Mouse (Mus musculus): Measurements from ENCODE around the gene Blvra. TPM values are rescaled to one million over a fixed set of nuclear protein-coding genes. Genes with fewer than 3 reads are reported as not detected.
"Not testable (repeated sequence)": the region's sequence is repeated elsewhere in the genome, so short reads cannot be mapped to it uniquely, and the experiment has no call there.

Blvra gene
- 10 to 100 TPM; 27.3 to 28.4 TPM for total RNA-seq (2021)

- intact Hi-C loops (cut with DNase I), result no loop called here
- DNase-seq (ENCODE audit: low spot score in 2 of 2), result peak; percentile 81 to 86
Observed at GRCm38 (mm10) chr2:127070435-127070841, at the start of gene Blvra. Gene Blvra (plus strand): TSS chr2:127070665.

GRCm38 (mm10) chr2:127035006-127035605 is 35.4 kb upstream of the Blvra start:
- intact Hi-C loops (cut with DNase I), result no loop called here
- DNase-seq (ENCODE audit: low spot score in 2 of 2), result peak; percentile 63

DNA sequence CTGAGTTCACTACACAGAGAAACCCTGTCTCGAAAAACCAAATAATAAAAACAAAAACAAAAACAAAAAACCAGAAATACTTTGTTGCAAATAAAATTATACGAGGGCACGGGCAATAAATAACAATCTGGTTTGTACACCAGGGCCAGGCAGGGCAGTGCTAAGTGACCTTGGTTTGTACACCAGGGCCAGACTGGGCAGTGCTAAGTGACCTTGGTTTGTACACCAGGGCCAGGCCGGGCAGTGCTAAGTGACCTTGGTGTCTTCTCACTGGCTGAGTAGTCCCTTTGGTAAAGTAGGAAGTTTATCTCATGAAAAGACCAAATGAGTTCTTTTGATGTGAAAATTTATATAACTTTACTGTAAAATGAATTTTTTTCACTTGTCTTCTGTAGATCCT is 33.2 kb upstream of the Blvra start:
- no peak for DNase-seq (ENCODE audit: low spot score in 2 of 2)
- intact Hi-C loops (cut with DNase I), result no loop called here

GRCm38 (mm10) chr2:127061471-127061870 is 9.0 kb upstream of the Blvra start:
- intact Hi-C loops (cut with DNase I), result no loop called here
- DNase-seq (ENCODE audit: low spot score in 2 of 2), result no peak

DNA sequence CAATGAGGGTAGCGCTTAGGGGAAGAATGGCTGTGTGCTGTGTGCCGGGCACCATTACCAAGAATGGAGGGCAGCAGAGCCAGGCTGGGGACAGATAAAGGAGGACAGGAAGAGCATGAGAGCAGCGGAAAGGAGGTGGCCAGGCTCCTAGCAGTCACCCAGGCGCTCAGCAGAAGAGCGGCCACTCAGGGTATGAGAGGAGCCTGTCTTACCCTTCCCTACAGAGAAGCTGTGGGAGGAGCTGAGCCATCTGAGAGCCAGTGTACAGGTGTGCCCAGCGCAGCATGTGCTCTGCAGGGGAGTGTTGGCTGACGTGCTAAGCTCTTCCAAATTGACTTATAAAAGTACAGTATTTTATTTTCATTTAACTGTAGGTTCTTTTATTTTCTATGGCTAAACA is 1.7 kb upstream of the Blvra start:
- intact Hi-C loops (cut with DNase I), result no loop called here
- DNase-seq (ENCODE audit: low spot score in 2 of 2), result no peak

DNA sequence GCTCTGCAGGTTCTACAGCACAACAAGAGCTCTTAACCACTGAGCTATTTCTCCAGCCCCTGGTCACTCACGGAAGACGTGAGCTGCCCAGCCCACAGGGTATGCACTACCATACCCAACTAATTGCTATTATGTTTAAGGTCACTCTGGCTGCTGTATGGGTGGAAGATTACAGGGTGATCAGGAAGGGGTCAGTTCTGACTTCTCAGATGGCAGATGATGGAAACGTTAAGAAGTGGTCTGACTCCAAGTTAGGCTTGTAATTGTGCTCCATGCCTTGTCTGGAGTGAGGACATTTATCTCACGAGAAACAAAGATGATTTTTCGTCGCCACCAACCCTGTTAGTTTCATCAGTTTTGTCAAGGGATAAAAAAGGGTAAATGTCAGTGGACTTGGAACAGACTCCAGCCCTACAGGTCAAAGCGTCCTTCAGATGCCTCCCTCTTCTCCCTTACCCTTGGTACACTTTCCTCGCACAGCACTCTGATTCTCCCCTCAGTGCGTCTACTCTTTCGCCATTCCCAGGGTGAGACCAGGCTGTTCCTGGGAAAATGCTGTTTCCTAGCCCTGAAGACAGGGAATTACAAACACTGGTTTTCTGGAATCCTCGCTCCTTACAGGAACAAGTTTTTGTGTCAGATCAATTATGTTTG is 557 bp upstream of the Blvra start:
- DNase-seq (ENCODE audit: low spot score in 2 of 2), result no peak
- intact Hi-C loops (cut with DNase I), result no loop called here

GRCm38 (mm10) chr2:127070879-127071278 is 414 bp downstream of the Blvra start:
- intact Hi-C loops (cut with DNase I), result no loop called here

DNA sequence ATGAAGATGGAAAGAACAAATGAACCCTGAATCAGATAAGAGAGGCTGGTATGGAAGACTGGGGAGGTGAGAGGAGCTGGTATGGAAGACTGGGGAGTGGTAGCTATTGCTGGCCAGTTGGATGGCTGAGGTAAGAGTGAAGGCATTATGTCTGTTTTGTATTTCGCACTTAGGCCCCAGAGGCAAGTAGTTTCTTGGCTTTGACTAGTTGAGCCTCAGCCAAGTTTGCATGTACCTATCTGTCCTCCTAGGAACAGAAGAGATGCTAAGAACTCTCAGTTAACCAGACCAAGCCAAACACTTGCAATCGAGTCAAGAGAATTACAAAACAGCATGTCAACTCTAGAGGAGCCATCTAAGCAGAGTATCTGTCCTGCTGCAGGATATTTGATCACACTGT is 3.7 kb downstream of the Blvra start:
- DNase-seq (ENCODE audit: low spot score in 2 of 2), result no peak
- intact Hi-C loops (cut with DNase I), result no loop called here

More at GRCm38 (mm10) chr2:127070879-127071278, 414 bp downstream of the Blvra start:
- DNase-seq (ENCODE audit: low spot score in 2 of 2), result no peak

DNA sequence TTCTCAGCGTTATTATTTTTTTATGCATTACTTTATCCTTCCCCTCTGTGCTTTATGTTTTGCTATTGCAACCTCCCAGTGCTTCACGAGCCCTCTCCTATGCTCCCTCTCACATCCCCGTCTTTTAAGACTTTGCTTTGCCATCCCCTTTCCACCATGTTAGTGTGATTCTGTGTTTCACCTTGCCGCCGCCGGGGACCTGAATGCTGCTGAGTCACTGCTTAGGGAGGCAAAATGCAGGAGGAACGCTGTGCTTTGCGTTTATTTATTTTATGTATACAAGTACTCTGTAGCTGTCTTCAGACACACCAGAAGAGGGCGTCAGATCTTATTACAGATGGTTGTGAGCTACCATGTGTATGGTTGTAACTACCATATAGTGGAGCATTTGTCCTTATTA is 7.1 kb downstream of the Blvra start:
- DNase-seq (ENCODE audit: low spot score in 2 of 2), result no peak
- intact Hi-C loops (cut with DNase I), result no loop called here

DNA sequence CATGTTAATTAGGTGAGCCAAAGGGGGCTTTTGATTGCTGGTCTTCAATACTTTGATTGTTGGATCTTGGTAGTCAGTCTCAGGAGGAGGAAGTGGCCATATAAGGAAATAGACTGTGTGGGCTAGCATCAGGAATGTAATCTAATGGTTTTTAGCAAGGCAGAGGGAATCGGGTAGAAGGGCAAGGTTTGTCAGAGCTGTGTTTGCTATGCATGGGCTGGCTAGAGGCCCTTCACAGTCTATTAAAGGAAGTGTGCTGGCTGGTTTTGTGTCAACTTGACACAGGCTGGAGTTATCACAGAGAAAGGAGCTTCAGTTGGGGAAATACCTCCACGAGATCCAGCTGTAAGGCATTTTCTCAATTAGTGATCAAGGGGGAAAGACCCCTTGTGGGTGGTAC is 8.6 kb downstream of the Blvra start:
- intact Hi-C loops (cut with DNase I); DNase-seq (ENCODE audit: low spot score in 2 of 2): not testable (repeated sequence)

- no peak for DNase-seq (ENCODE audit: low spot score in 2 of 2)
- intact Hi-C loops (cut with DNase I), result no loop called here
Observed at GRCm38 (mm10) chr2:127079881-127080590, 9.6 kb downstream of the Blvra start.

DNA sequence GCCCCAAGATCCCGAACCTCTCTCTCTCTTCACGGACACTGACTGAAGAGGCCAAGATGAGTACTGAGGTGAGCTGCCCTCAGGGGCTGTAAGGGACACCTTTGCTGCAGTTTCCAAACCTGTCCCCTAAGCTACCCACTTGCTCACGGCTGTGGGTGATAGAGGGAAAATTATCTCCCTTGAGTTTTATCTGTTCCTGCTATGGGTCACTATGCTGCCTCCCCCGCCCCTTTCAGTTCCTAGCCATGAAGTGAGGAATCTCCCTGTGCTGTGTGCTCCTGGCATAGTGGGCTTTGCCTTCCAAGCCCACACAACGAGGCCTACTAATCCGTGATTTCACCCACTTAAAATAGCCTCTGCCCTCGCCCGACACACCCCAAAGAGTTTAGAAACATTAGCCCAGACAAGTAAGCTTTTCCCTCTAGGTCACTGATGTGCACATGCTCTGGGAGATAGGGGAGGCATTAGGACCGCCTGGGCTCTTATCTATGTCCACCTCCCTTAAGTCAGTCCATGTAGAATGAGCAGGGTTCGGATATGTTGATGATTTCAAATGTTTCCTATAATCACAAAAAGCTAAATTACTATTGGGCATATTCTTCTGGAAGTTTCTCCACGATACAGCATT is 10.2 kb downstream of the Blvra start:
- intact Hi-C loops (cut with DNase I), result no loop called here

DNA sequence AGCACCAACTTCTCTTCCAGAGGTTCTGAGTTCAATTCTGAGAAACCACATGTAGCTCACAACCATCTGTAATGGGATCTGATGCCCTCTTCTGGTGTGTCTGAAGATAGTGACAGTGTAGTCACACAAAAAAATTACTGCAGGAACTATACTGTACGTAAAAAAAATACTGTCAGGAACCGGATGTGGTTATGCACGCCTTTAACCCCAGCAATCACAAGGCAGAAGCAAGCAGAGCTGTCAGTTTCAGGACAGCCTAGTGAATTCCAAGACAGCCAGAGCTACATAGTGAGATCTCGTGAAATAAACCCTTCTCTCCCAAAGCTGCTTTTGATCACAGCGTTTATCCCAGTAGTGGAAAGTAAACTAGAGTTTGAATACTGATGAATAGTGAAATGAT is 15.8 kb downstream of the Blvra start:
- intact Hi-C loops (cut with DNase I), result no loop called here
- DNase-seq (ENCODE audit: low spot score in 2 of 2), result no peak

More for the DNA sequence above, 10.2 kb downstream of the Blvra start:
- DNase-seq (ENCODE audit: low spot score in 2 of 2), result no peak

DNA sequence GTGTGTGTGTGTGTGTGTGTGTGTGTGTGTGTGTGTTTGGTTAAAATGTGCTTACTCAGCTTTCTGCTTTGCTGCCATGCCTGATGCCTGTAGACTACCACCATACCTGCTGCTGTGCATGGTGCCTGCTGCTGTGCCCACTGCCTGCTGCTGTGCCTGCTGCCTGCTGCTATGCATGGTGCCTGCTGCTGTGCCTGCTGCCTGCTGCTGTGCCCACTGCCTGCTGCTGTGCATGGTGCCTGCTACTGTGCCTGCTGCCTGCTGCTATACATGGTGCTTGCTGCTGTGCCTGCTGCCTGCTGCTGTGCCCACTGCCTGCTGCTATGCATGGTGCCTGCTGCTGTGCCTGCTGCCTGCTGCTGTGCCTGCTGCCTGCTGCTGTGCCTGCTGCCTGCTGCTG is 19.7 kb downstream of the Blvra start:
- intact Hi-C loops (cut with DNase I); DNase-seq (ENCODE audit: low spot score in 2 of 2): not testable (repeated sequence)

DNA sequence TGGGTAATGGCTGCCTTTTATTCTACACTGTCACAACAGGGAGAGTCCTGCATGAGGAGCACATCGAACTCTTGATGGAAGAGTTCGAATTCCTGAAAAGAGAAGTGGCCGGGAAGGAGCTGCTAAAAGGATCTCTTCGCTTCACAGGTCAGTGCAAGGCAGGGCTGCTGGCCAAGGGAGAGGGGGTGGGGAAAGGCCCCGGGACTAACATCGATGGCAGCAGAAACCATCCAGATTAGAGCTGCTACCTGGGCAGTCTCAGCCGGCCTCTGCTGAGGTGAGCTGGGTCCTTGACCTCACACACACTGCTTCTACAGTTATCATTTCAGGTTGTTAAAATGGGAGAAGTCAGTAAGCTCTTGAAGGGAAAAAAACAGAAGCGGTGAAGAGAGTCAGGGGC is 21.5 kb downstream of the Blvra start:
- intact Hi-C loops (cut with DNase I), result no loop called here
- DNase-seq (ENCODE audit: low spot score in 2 of 2), result no peak

GRCm38 (mm10) chr2:127108986-127109385 is 38.5 kb downstream of the Blvra start:
- intact Hi-C loops (cut with DNase I), result no loop called here
- no peak for DNase-seq (ENCODE audit: low spot score in 2 of 2)

DNA sequence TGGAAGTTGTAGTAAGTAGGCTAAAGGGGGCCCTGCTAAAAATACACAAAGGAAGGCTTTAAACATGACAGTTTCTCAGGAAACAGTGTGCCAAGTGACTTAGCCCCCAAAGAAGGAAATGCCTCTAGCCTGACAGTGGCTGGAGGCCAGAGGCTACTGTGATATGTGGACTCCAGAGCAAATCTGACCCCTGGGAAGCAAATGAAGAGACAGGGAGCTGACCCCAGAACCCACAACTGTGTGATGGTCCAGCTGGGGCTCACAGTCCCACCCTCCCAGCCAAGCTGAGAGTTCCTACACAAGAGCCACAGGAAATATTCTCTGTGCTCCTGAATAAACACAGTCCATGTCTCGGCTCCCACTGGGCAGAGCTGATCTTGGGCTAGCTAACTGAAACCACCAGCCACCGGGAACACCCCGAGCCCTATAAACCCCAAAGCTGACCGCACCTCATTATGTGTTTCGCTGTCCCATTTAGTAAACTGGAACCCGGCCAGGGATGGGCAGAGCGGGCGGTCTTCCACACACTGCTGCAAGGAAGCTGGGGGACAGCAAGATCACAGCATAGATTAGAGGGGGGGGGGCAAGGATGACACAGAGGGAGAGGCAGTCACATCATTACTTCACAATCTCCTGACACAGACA is 51.2 kb downstream of the Blvra start:
- intact Hi-C loops (cut with DNase I), result no loop called here
- DNase-seq (ENCODE audit: low spot score in 2 of 2), result no peak

- intact Hi-C loops (cut with DNase I), result no loop called here
- no peak for DNase-seq (ENCODE audit: low spot score in 2 of 2)
Observed at GRCm38 (mm10) chr2:127128926-127129325, 58.5 kb downstream of the Blvra start.

- intact Hi-C loops (cut with DNase I), result no loop called here
- DNase-seq (ENCODE audit: low spot score in 2 of 2), result no peak
Observed at GRCm38 (mm10) chr2:127131353-127131752, 60.9 kb downstream of the Blvra start.

All from left cerebral cortex, postnatal 36 days (tissue).